Comparison of ENCODE assay signal across 9 mouse cellular contexts in genomic region chr14:55491291-55491833, GRCm38 (mm10). TPM values are rescaled to one million over a fixed set of nuclear protein-coding genes. Genes with fewer than 3 reads are reported as not detected.
DNase-seq lines count a peak whose midpoint lies in the region; ATAC-seq and TF ChIP-seq lines count a peak whose summit lies in the region.
"Had no signal": no experiment of that assay in that cellular context is flagged by ENCODE, and none has a peak within 500 bp of the region (broad histone marks: within the 10 kb centered on the region; RNA-seq: fewer than 3 reads in every experiment).

No protein-coding gene starts in this region.

- no peak for TF ChIP-seq RAD21 in MEL (IDR thresholded peaks at IDR 0.05; ENCODE audit: low read depth, low read length)

- H3K4me1 ChIP-seq in MEL (ENCODE audit: control insufficient read depth in 1 of 2, insufficient read depth in 2 of 2, low read length in 2 of 2) = peaks cover 0 to 10% of the 10 kb centered on the region in 2 experiments; a peak in 2 of 4 replicates
- H3K4me1 ChIP-seq in embryonic facial prominence, embryonic 15.5 days = peaks cover 11% of the 10 kb centered on the region
- peaks cover 20% of the 10 kb centered on the region for H3K4me1 ChIP-seq in heart, embryonic 12.5 days (replicated peaks)
- H3K4me1 ChIP-seq in kidney, postnatal 0 days (replicated peaks; ENCODE audit: insufficient read depth, low read length) = 0 out of 2 replicates have a peak, but pooled peaks cover 4% of the 10 kb centered on the region
- H3K4me1 ChIP-seq in liver, embryonic 16.5 days (ENCODE audit: control insufficient read depth, low read depth, low read length) = peaks cover 22% of the 10 kb centered on the region
- H3K4me1 ChIP-seq in neural tube, embryonic 13.5 days (replicated peaks) = peaks cover 25% of the 10 kb centered on the region

- peak overlapping the region; percentile 99 for H3K4me2 ChIP-seq in embryonic facial prominence, embryonic 15.5 days (replicated peaks)
- peak overlapping the region; percentile 99 for H3K4me2 ChIP-seq in heart, embryonic 12.5 days
- peak overlapping the region; percentile 73 for H3K4me2 ChIP-seq in kidney, postnatal 0 days (ENCODE audit: low read length)
- H3K4me2 ChIP-seq in liver, embryonic 16.5 days (ENCODE audit: low read depth, low read length) = peak overlapping the region; percentile 100
- H3K4me2 ChIP-seq in neural tube, embryonic 13.5 days = peak overlapping the region; percentile 78

- TF ChIP-seq CTCF in MEL (IDR thresholded peaks at IDR 0.05 in 2 of 3, conservative IDR thresholded peaks at IDR 0.05 in 1 of 3; ENCODE audit: control insufficient read depth in 1 of 3, insufficient read depth in 1 of 3, low read depth in 2 of 3, low read length in 3 of 3, poor library complexity in 1 of 3, severe bottlenecking in 1 of 3) = peak in 1 of 3 experiments; percentile 7; a peak in 1 of 6 replicates
- no peak for TF ChIP-seq CTCF in kidney, postnatal 0 days (IDR thresholded peaks at IDR 0.05; ENCODE audit: low read depth)

- peak; percentile 31 for ATAC-seq in embryonic facial prominence, embryonic 15.5 days (ENCODE audit: insufficient number of reproducible peaks, low FRiP score, low TSS enrichment, low read depth)
- ATAC-seq in heart, embryonic 12.5 days (ENCODE audit: insufficient number of reproducible peaks, low FRiP score) = peak; percentile 83
- peak; percentile 59 for ATAC-seq in kidney, postnatal 0 days (replicated peaks; ENCODE audit: low FRiP score, low read depth)
- ATAC-seq in liver, embryonic 16.5 days (ENCODE audit: low read depth) = peak; percentile 92
- peak; percentile 77 for ATAC-seq in neural tube, embryonic 13.5 days (ENCODE audit: low read depth)

- peaks cover 0 to 5% of the 10 kb centered on the region in 2 experiments; a peak in 2 of 4 replicates for H3K36me3 ChIP-seq in MEL (ENCODE audit: control insufficient read depth in 1 of 2, insufficient read depth in 2 of 2, low read length in 2 of 2)
- H3K36me3 ChIP-seq in embryonic facial prominence, embryonic 15.5 days = peaks cover 14% of the 10 kb centered on the region; the same call in 1 of the 2 replicates
- H3K36me3 ChIP-seq in heart, embryonic 12.5 days = peaks cover 12% of the 10 kb centered on the region
- H3K36me3 ChIP-seq in kidney, postnatal 0 days (ENCODE audit: insufficient read depth, low read length) = no peaks in the 10 kb centered on the region; the same call in 1 of the 2 replicates
- peaks cover 5% of the 10 kb centered on the region for H3K36me3 ChIP-seq in liver, embryonic 16.5 days (ENCODE audit: control insufficient read depth, insufficient read depth)
- H3K36me3 ChIP-seq in neural tube, embryonic 13.5 days = peaks cover 31% of the 10 kb centered on the region

- no peak for TF ChIP-seq POLR2A in MEL (IDR thresholded peaks at IDR 0.05; ENCODE audit: control insufficient read depth in 1 of 2, insufficient read depth in 1 of 2, low read depth in 1 of 2, low read length in 2 of 2, poor library complexity in 1 of 2)

- peak; percentile 73 for DNase-seq in MEL (ENCODE audit: low read depth, low spot score)
- peak; percentile 84 for DNase-seq in brain, adult 2 months (ENCODE audit: low read depth, low spot score)
- peak; percentile 67 for DNase-seq in kidney, postnatal 0 days (ENCODE audit: low spot score)
- DNase-seq in thymus, postnatal 14 days = peak; percentile 47

- no peaks in the 10 kb centered on the region for H3K9me3 ChIP-seq in MEL (replicated peaks; ENCODE audit: insufficient read depth, low read length)
- H3K9me3 ChIP-seq in embryonic facial prominence, embryonic 15.5 days (replicated peaks) = no peaks in the 10 kb centered on the region
- H3K9me3 ChIP-seq in heart, embryonic 12.5 days (replicated peaks) = no peaks in the 10 kb centered on the region
- no peaks in the 10 kb centered on the region for H3K9me3 ChIP-seq in kidney, postnatal 0 days (replicated peaks; ENCODE audit: low read length)
- no peaks in the 10 kb centered on the region for H3K9me3 ChIP-seq in liver, embryonic 16.5 days (replicated peaks; ENCODE audit: control insufficient read depth, low read length)
- no peaks in the 10 kb centered on the region for H3K9me3 ChIP-seq in neural tube, embryonic 13.5 days

- H3K79me2 ChIP-seq in MEL (ENCODE audit: control insufficient read depth, insufficient read depth, low read length, poor library complexity) = no peaks in the 10 kb centered on the region

- peak; percentile 14 to 44; a peak in 2 of 4 replicates for TF ChIP-seq EP300 in MEL (IDR thresholded peaks at IDR 0.05; ENCODE audit: low read depth in 1 of 2, low read length in 2 of 2)

- peak overlapping the region; percentile 67 for H3K9ac ChIP-seq in MEL (ENCODE audit: control insufficient read depth, low read depth, low read length, poor library complexity, severe bottlenecking)
- H3K9ac ChIP-seq in embryonic facial prominence, embryonic 15.5 days = peak overlapping the region; percentile 42
- peak overlapping the region; percentile 76 for H3K9ac ChIP-seq in heart, embryonic 12.5 days
- H3K9ac ChIP-seq in kidney, postnatal 0 days (ENCODE audit: low read depth, low read length) = peak overlapping the region; percentile 65
- peak overlapping the region; percentile 61 for H3K9ac ChIP-seq in liver, embryonic 16.5 days (ENCODE audit: low read depth, low read length)
- H3K9ac ChIP-seq in neural tube, embryonic 13.5 days = peak overlapping the region; percentile 91

- peak overlapping the region; percentile 45 to 67 for H3K4me3 ChIP-seq in MEL (ENCODE audit: control insufficient read depth in 1 of 2, insufficient read depth in 1 of 2, low read depth in 2 of 2, low read length in 2 of 2)
- peak overlapping the region; percentile 70 for H3K4me3 ChIP-seq in embryonic facial prominence, embryonic 15.5 days (replicated peaks)
- H3K4me3 ChIP-seq in heart, embryonic 12.5 days = peak overlapping the region; percentile 81
- H3K4me3 ChIP-seq in kidney, postnatal 0 days (replicated peaks; ENCODE audit: low read depth, low read length) = peak overlapping the region; percentile 54
- H3K4me3 ChIP-seq in liver, embryonic 16.5 days (ENCODE audit: low read depth, low read length) = peak overlapping the region; percentile 73
- peak overlapping the region; percentile 80 for H3K4me3 ChIP-seq in neural tube, embryonic 13.5 days

- no peak overlapping the region for H3K27ac ChIP-seq in MEL (ENCODE audit: control insufficient read depth, low read depth, low read length)
- peak overlapping the region; percentile 75; the same call in 1 of the 2 replicates for H3K27ac ChIP-seq in embryonic facial prominence, embryonic 15.5 days (replicated peaks)
- H3K27ac ChIP-seq in heart, embryonic 12.5 days (ENCODE audit: poor library complexity, severe bottlenecking) = peak overlapping the region; percentile 18; the same call in 1 of the 2 replicates
- no peak overlapping the region for H3K27ac ChIP-seq in kidney, postnatal 0 days
- H3K27ac ChIP-seq in liver, embryonic 16.5 days (ENCODE audit: low read length) = peak overlapping the region; percentile 12; the same call in 1 of the 2 replicates
- peak overlapping the region; percentile 94 for H3K27ac ChIP-seq in neural tube, embryonic 13.5 days (replicated peaks)

- H3K27me3 ChIP-seq in MEL (ENCODE audit: control insufficient read depth in 1 of 2, insufficient read depth in 2 of 2, low read length in 2 of 2) = no peaks in the 10 kb centered on the region
- H3K27me3 ChIP-seq in embryonic facial prominence, embryonic 15.5 days = no peaks in the 10 kb centered on the region
- 0 out of 2 replicates have a peak, but pooled peaks cover 7% of the 10 kb centered on the region for H3K27me3 ChIP-seq in heart, embryonic 12.5 days (replicated peaks)
- no peaks in the 10 kb centered on the region for H3K27me3 ChIP-seq in kidney, postnatal 0 days (ENCODE audit: insufficient read depth, low read length)
- peaks cover 15% of the 10 kb centered on the region for H3K27me3 ChIP-seq in liver, embryonic 16.5 days (ENCODE audit: control insufficient read depth, insufficient read depth, low read depth, low read length)
- H3K27me3 ChIP-seq in neural tube, embryonic 13.5 days = no peaks in the 10 kb centered on the region

- WGBS in embryonic facial prominence, embryonic 15.5 days = under 1% methylated on average over 28 of the region's 30 CpGs
- WGBS in heart, embryonic 12.5 days = 0% methylated on average over 30 of the region's 30 CpGs
- WGBS in kidney, postnatal 0 days = under 1% methylated on average over 30 of the region's 30 CpGs
- 0% methylated on average over 27 of the region's 30 CpGs for WGBS in liver, embryonic 16.5 days (ENCODE audit: insufficient replicate concordance)
- under 1% methylated on average over 25 of the region's 30 CpGs for WGBS in neural tube, embryonic 13.5 days

RNA-seq across cellular contexts. Expression of gene Carmil3, which starts 0.9 kb away (rescaled TPM):
- 0.23 and 0.27 TPM in 2 replicates for total RNA-seq in MEL (2012; rRNA removed)
- 1 to 10 TPM in 1 of 2 experiments, not detected in 1; 2.6 TPM for polyA plus RNA-seq in MEL (2012; ENCODE audit: insufficient read depth in 1 of 2, insufficient read length in 2 of 2, low read depth in 1 of 2, low replicate concordance in 2 of 2, missing spikeins in 1 of 2)
- polyA plus RNA-seq in embryonic facial prominence, embryonic 15.5 days (2015; fragmentation: Nextera tagmentation; extraction: Ambion mirVana) = 2.4 and 3.7 TPM in 2 replicates
- polyA plus RNA-seq in heart, embryonic 12.5 days (2016; fragmentation: Nextera tagmentation; extraction: Ambion mirVana) = 2.4 and 2.6 TPM in 2 replicates
- polyA plus RNA-seq in kidney, postnatal 0 days (2015; fragmentation: Nextera tagmentation; extraction: Ambion mirVana) = 0.96 and 0.98 TPM in 2 replicates
- 0.28 and 0.46 TPM in 2 replicates for polyA plus RNA-seq in liver, embryonic 16.5 days (2015; fragmentation: Nextera tagmentation; extraction: Ambion mirVana)
- 19.6 and 21.7 TPM in 2 replicates for polyA plus RNA-seq in neural tube, embryonic 13.5 days (2015; fragmentation: Nextera tagmentation; extraction: Ambion mirVana)

RNA-seq across cellular contexts. Expression of gene Dhrs4, which starts 12.8 kb away (rescaled TPM):
- total RNA-seq in MEL (2012; rRNA removed) = 19.9 and 22.7 TPM in 2 replicates
- 10 to 100 TPM in 1 of 2 experiments, not detected in 1; 34.2 TPM for polyA plus RNA-seq in MEL (2012; ENCODE audit: insufficient read depth in 1 of 2, insufficient read length in 2 of 2, low read depth in 1 of 2, low replicate concordance in 2 of 2, missing spikeins in 1 of 2)
- polyA plus RNA-seq in embryonic facial prominence, embryonic 15.5 days (2015; fragmentation: Nextera tagmentation; extraction: Ambion mirVana) = 81.2 and 83.4 TPM in 2 replicates
- polyA plus RNA-seq in heart, embryonic 12.5 days (2016; fragmentation: Nextera tagmentation; extraction: Ambion mirVana) = 63.3 and 64.5 TPM in 2 replicates
- 130 and 144 TPM in 2 replicates for polyA plus RNA-seq in kidney, postnatal 0 days (2015; fragmentation: Nextera tagmentation; extraction: Ambion mirVana)
- 88.8 and 91.2 TPM in 2 replicates for polyA plus RNA-seq in liver, embryonic 16.5 days (2015; fragmentation: Nextera tagmentation; extraction: Ambion mirVana)
- polyA plus RNA-seq in neural tube, embryonic 13.5 days (2015; fragmentation: Nextera tagmentation; extraction: Ambion mirVana) = 26.1 and 31.9 TPM in 2 replicates

RNA-seq across cellular contexts. Expression of gene Cpne6, which starts 18.9 kb away (rescaled TPM):
- not detected in 2 replicates for total RNA-seq in MEL (2012; rRNA removed)
- not detected for polyA plus RNA-seq in MEL (2012; ENCODE audit: insufficient read depth in 1 of 2, insufficient read length in 2 of 2, low read depth in 1 of 2, low replicate concordance in 2 of 2, missing spikeins in 1 of 2)
- polyA plus RNA-seq in embryonic facial prominence, embryonic 15.5 days (2015; fragmentation: Nextera tagmentation; extraction: Ambion mirVana) = 1.1 and 1.6 TPM in 2 replicates
- 0.30 and 0.59 TPM in 2 replicates for polyA plus RNA-seq in heart, embryonic 12.5 days (2016; fragmentation: Nextera tagmentation; extraction: Ambion mirVana)
- polyA plus RNA-seq in kidney, postnatal 0 days (2015; fragmentation: Nextera tagmentation; extraction: Ambion mirVana) = 0.19 and 0.28 TPM in 2 replicates
- polyA plus RNA-seq in liver, embryonic 16.5 days (2015; fragmentation: Nextera tagmentation; extraction: Ambion mirVana) = not detected in 2 replicates
- 5.7 and 10.1 TPM in 2 replicates for polyA plus RNA-seq in neural tube, embryonic 13.5 days (2015; fragmentation: Nextera tagmentation; extraction: Ambion mirVana)

RNA-seq across cellular contexts. Expression of gene Nrl, which starts 33.4 kb away (rescaled TPM):
- total RNA-seq in MEL (2012; rRNA removed) = not detected in 2 replicates
- not detected for polyA plus RNA-seq in MEL (2012; ENCODE audit: insufficient read depth in 1 of 2, insufficient read length in 2 of 2, low read depth in 1 of 2, low replicate concordance in 2 of 2, missing spikeins in 1 of 2)
- polyA plus RNA-seq in embryonic facial prominence, embryonic 15.5 days (2015; fragmentation: Nextera tagmentation; extraction: Ambion mirVana) = not detected in 2 replicates
- not detected in 2 replicates for polyA plus RNA-seq in heart, embryonic 12.5 days (2016; fragmentation: Nextera tagmentation; extraction: Ambion mirVana)
- not detected in 2 replicates for polyA plus RNA-seq in kidney, postnatal 0 days (2015; fragmentation: Nextera tagmentation; extraction: Ambion mirVana)
- not detected in 2 replicates for polyA plus RNA-seq in liver, embryonic 16.5 days (2015; fragmentation: Nextera tagmentation; extraction: Ambion mirVana)
- 0.07 TPM in 1 of 2 replicates, not detected in the other for polyA plus RNA-seq in neural tube, embryonic 13.5 days (2015; fragmentation: Nextera tagmentation; extraction: Ambion mirVana)
- polyA plus RNA-seq: large intestine, adult 2 months had no signal

RNA-seq across cellular contexts. Expression of gene Pck2, which starts 48.7 kb away (rescaled TPM):
- 17.0 and 64.4 TPM in 2 replicates for total RNA-seq in MEL (2012; rRNA removed)
- polyA plus RNA-seq in MEL (2012; ENCODE audit: insufficient read depth in 1 of 2, insufficient read length in 2 of 2, low read depth in 1 of 2, low replicate concordance in 2 of 2, missing spikeins in 1 of 2) = 100 to 1,000 TPM in 1 of 2 experiments, 10 to 100 TPM in 1; 63.7 to 103 TPM
- 38.3 and 48.2 TPM in 2 replicates for polyA plus RNA-seq in embryonic facial prominence, embryonic 15.5 days (2015; fragmentation: Nextera tagmentation; extraction: Ambion mirVana)
- polyA plus RNA-seq in heart, embryonic 12.5 days (2016; fragmentation: Nextera tagmentation; extraction: Ambion mirVana) = 38.8 and 43.0 TPM in 2 replicates
- 38.2 and 42.2 TPM in 2 replicates for polyA plus RNA-seq in kidney, postnatal 0 days (2015; fragmentation: Nextera tagmentation; extraction: Ambion mirVana)
- polyA plus RNA-seq in liver, embryonic 16.5 days (2015; fragmentation: Nextera tagmentation; extraction: Ambion mirVana) = 41.2 and 42.5 TPM in 2 replicates
- polyA plus RNA-seq in neural tube, embryonic 13.5 days (2015; fragmentation: Nextera tagmentation; extraction: Ambion mirVana) = 18.7 and 20.3 TPM in 2 replicates

Comparison
In these comparisons a context has a peak if more than half of its experiments do, and no peak if none do; other contexts are left out.
1. H3K27ac ChIP-seq: peak in embryonic facial prominence, embryonic 15.5 days (single experiment), heart, embryonic 12.5 days (single experiment), liver, embryonic 16.5 days (single experiment) and neural tube, embryonic 13.5 days (single experiment); none in MEL (single experiment) and kidney, postnatal 0 days (single experiment).
2. ATAC-seq: peak in every context shown above with its lines; median percentile 92 in liver, embryonic 16.5 days; 83 in heart, embryonic 12.5 days; 77 in neural tube, embryonic 13.5 days; 59 in kidney, postnatal 0 days; 31 in embryonic facial prominence, embryonic 15.5 days.
3. Peak in every context shown above with its lines, with median percentiles within 50 percentile points of each other: DNase-seq, H3K4me3 ChIP-seq, H3K9ac ChIP-seq and H3K4me2 ChIP-seq.